Mouse (Mus musculus) CH12.LX (cell line): ENCODE results near the gene Ctnnd1.

Experiments
- CTCF ChIP-seq, 2 experiments: IDR thresholded peaks in 1 of 2; conservative IDR thresholded peaks in 1 of 2; 2 replicates each; pipeline ENCODE4 v1.5.1; 2011 to 2012; ENCODE audit warnings: low read depth in 2 of 2, low read length in 2 of 2, improper control_type of control experiment in 1 of 2, inconsistent platforms in 1 of 2, mild to moderate bottlenecking in 1 of 2, moderate library complexity in 1 of 2
- E2F4 ChIP-seq: IDR thresholded peaks from 2 replicates; pipeline ENCODE4 v1.6.1; 2011; ENCODE audit warnings: low read depth, low read length, improper control_type of control experiment; ENCODE audit not compliant: insufficient replicate concordance
- EP300 ChIP-seq: IDR thresholded peaks from 2 replicates; pipeline ENCODE4 v1.6.1; 2011; ENCODE audit warnings: low read length, improper control_type of control experiment
- ETS1 ChIP-seq: conservative IDR thresholded peaks from 2 replicates; pipeline ENCODE4 v1.6.1; 2012; ENCODE audit warnings: low read depth, mild to moderate bottlenecking, inconsistent platforms, low read length, improper control_type of control experiment, moderate library complexity
- JUND ChIP-seq: conservative IDR thresholded peaks from 2 replicates; pipeline ENCODE4 v1.6.1; 2011; ENCODE audit warnings: low read depth, low read length, improper control_type of control experiment
- MAX ChIP-seq: IDR thresholded peaks from 2 replicates; pipeline ENCODE4 v1.6.1; 2011; ENCODE audit warnings: low read length, improper control_type of control experiment
- POLR2A ChIP-seq: IDR thresholded peaks from 2 replicates; pipeline ENCODE4 v1.6.1; 2011; ENCODE audit warnings: low read depth, mild to moderate bottlenecking, improper control_type of control experiment, low read length
- SMC3 ChIP-seq: IDR thresholded peaks from 2 replicates; pipeline ENCODE4 v1.6.1; 2011; ENCODE audit warnings: low read depth, low read length, improper control_type of control experiment
- UBTF ChIP-seq: IDR thresholded peaks from 2 replicates; pipeline ENCODE4 v1.6.1; 2012; ENCODE audit warnings: low read depth, mild to moderate bottlenecking, inconsistent platforms, low read length, improper control_type of control experiment, moderate library complexity
- ZMIZ1 ChIP-seq: IDR thresholded peaks from 2 replicates; pipeline ENCODE4 v1.6.1; 2012; ENCODE audit warnings: low read depth, mild to moderate bottlenecking, inconsistent platforms, low read length, improper control_type of control experiment
- ZNF384 ChIP-seq: IDR thresholded peaks from 2 replicates; pipeline ENCODE4 v1.6.1; 2012; ENCODE audit warnings: low read depth, low read length, improper control_type of control experiment, inconsistent platforms

GRCm38 (mm10) chr2:84649674-84650073 lies 891 bp downstream of the Ctnnd1 start:
- TF ChIP-seq POLR2A, result no peak
- TF ChIP-seq ZMIZ1, result no peak
- TF ChIP-seq ZNF384, result no peak
- TF ChIP-seq E2F4, result no peak
- TF ChIP-seq UBTF, result no peak
- TF ChIP-seq JUND, result no peak
- no peak for TF ChIP-seq CTCF (conservative IDR thresholded peaks at IDR 0.05 in 1 of 2, IDR thresholded peaks at IDR 0.05 in 1 of 2; ENCODE audit: low read depth in 2 of 2, low read length in 2 of 2)
- no peak for TF ChIP-seq SMC3
- no peak for TF ChIP-seq EP300
- no peak for TF ChIP-seq MAX
- TF ChIP-seq ETS1, result no peak
